Mouse (Mus musculus): Measurements from ENCODE around the gene Ngly1. TPM values are rescaled to one million over a fixed set of nuclear protein-coding genes. Genes with fewer than 3 reads are reported as not detected.
"Not testable (repeated sequence)": the region's sequence is repeated elsewhere in the genome, so short reads cannot be mapped to it uniquely, and the experiment has no call there.

The Ngly1 gene
- polyA plus RNA-seq, 1 experiment from 2014 or later, result 24.4 TPM

GRCm38 (mm10) chr14:16310791-16311190 lies 61.7 kb downstream of the Ngly1 start:
- Histone ChIP-seq H3K4me1 (ENCODE audit: control insufficient read depth, insufficient read depth, low read length) (0 out of 2 replicates have a peak, but pooled peaks cover 4% of the 10 kb centered on the region), H3K9me3 (ENCODE audit: control insufficient read depth, low read length) (no peaks in the 10 kb centered on the region), H3K4me2 (ENCODE audit: low read depth, severe bottlenecking) (no peak overlapping the region), H3K36me3 (ENCODE audit: control insufficient read depth, insufficient read depth, low read length) (no peaks in the 10 kb centered on the region), H3K9ac (ENCODE audit: low read length) (no peak overlapping the region), H3K27me3 (ENCODE audit: control insufficient read depth, insufficient read depth, low read length) (no peaks in the 10 kb centered on the region), H3K4me3 (ENCODE audit: low read depth, low read length) (no peak overlapping the region), H3K27ac (replicated peaks; ENCODE audit: low read depth, low read length) (no peak overlapping the region)
- WGBS, result 80% methylated on average over 6 of the region's 6 CpGs
- no peak for DNase-seq (ENCODE audit: low spot score)
- no peak for ATAC-seq (ENCODE audit: insufficient number of reproducible peaks, low FRiP score, low TSS enrichment, low read depth)

- DNase-seq (ENCODE audit: low spot score), result no peak
Observed at GRCm38 (mm10) chr14:16312599-16312998, 63.5 kb downstream of the Ngly1 start.

GRCm38 (mm10) chr14:16313073-16313472 lies 64.0 kb downstream of the Ngly1 start:
- ATAC-seq (ENCODE audit: insufficient number of reproducible peaks, low FRiP score, low TSS enrichment, low read depth); H3K9me3 ChIP-seq (ENCODE audit: control insufficient read depth, low read length); H3K27ac ChIP-seq (replicated peaks; ENCODE audit: low read depth, low read length); H3K4me3 ChIP-seq (ENCODE audit: low read depth, low read length); DNase-seq (ENCODE audit: low spot score); H3K36me3 ChIP-seq (ENCODE audit: control insufficient read depth, insufficient read depth, low read length); H3K4me2 ChIP-seq (ENCODE audit: low read depth, severe bottlenecking); H3K4me1 ChIP-seq (ENCODE audit: control insufficient read depth, insufficient read depth, low read length); H3K9ac ChIP-seq (ENCODE audit: low read length); H3K27me3 ChIP-seq (ENCODE audit: control insufficient read depth, insufficient read depth, low read length): not testable (repeated sequence)
- 84% methylated on average over 2 of the region's 2 CpGs for WGBS

More at GRCm38 (mm10) chr14:16312599-16312998, 63.5 kb downstream of the Ngly1 start:
- no peak overlapping the region for H3K4me3 ChIP-seq (ENCODE audit: low read depth, low read length)
- no peak overlapping the region for H3K9ac ChIP-seq (ENCODE audit: low read length)
- 0 out of 2 replicates have a peak, but pooled peaks cover 4% of the 10 kb centered on the region for H3K4me1 ChIP-seq (ENCODE audit: control insufficient read depth, insufficient read depth, low read length)
- WGBS, result 78% methylated on average over 1 of the region's 1 CpGs
- no peaks in the 10 kb centered on the region for H3K36me3 ChIP-seq (ENCODE audit: control insufficient read depth, insufficient read depth, low read length)
- no peaks in the 10 kb centered on the region for H3K9me3 ChIP-seq (ENCODE audit: control insufficient read depth, low read length)
- no peak overlapping the region for H3K27ac ChIP-seq (replicated peaks; ENCODE audit: low read depth, low read length)
- ATAC-seq (ENCODE audit: insufficient number of reproducible peaks, low FRiP score, low TSS enrichment, low read depth), result no peak
- H3K27me3 ChIP-seq (ENCODE audit: control insufficient read depth, insufficient read depth, low read length), result no peaks in the 10 kb centered on the region
- no peak overlapping the region for H3K4me2 ChIP-seq (ENCODE audit: low read depth, severe bottlenecking)

- Histone ChIP-seq H3K4me2 (ENCODE audit: low read depth, severe bottlenecking) (no peak overlapping the region), H3K9ac (ENCODE audit: low read length) (no peak overlapping the region), H3K27ac (replicated peaks; ENCODE audit: low read depth, low read length) (no peak overlapping the region), H3K27me3 (ENCODE audit: control insufficient read depth, insufficient read depth, low read length) (no peaks in the 10 kb centered on the region), H3K4me1 (ENCODE audit: control insufficient read depth, insufficient read depth, low read length) (0 out of 2 replicates have a peak, but pooled peaks cover 4% of the 10 kb centered on the region), H3K9me3 (ENCODE audit: control insufficient read depth, low read length) (no peaks in the 10 kb centered on the region), H3K4me3 (ENCODE audit: low read depth, low read length) (no peak overlapping the region), H3K36me3 (ENCODE audit: control insufficient read depth, insufficient read depth, low read length) (no peaks in the 10 kb centered on the region)
- DNase-seq (ENCODE audit: low spot score), result no peak
- peak; percentile 73 for ATAC-seq (ENCODE audit: insufficient number of reproducible peaks, low FRiP score, low TSS enrichment, low read depth)
- WGBS, result 45% methylated on average over 7 of the region's 7 CpGs
Observed at GRCm38 (mm10) chr14:16313936-16314521, 64.9 kb downstream of the Ngly1 start.

- Histone ChIP-seq H3K9me3 (ENCODE audit: control insufficient read depth, low read length) (no peaks in the 10 kb centered on the region), H3K4me3 (ENCODE audit: low read depth, low read length) (no peak overlapping the region), H3K27me3 (ENCODE audit: control insufficient read depth, insufficient read depth, low read length) (no peaks in the 10 kb centered on the region), H3K36me3 (ENCODE audit: control insufficient read depth, insufficient read depth, low read length) (no peaks in the 10 kb centered on the region), H3K9ac (ENCODE audit: low read length) (no peak overlapping the region), H3K27ac (replicated peaks; ENCODE audit: low read depth, low read length) (no peak overlapping the region), H3K4me2 (ENCODE audit: low read depth, severe bottlenecking) (no peak overlapping the region), H3K4me1 (ENCODE audit: control insufficient read depth, insufficient read depth, low read length) (0 out of 2 replicates have a peak, but pooled peaks cover 4% of the 10 kb centered on the region)
- ATAC-seq (ENCODE audit: insufficient number of reproducible peaks, low FRiP score, low TSS enrichment, low read depth), result no peak
- 91% methylated on average over 2 of the region's 2 CpGs for WGBS
- no peak for DNase-seq (ENCODE audit: low spot score)
Observed at GRCm38 (mm10) chr14:16314842-16315241, 65.8 kb downstream of the Ngly1 start.

- Histone ChIP-seq H3K4me3 (ENCODE audit: low read depth, low read length) (no peak overlapping the region), H3K4me1 (ENCODE audit: control insufficient read depth, insufficient read depth, low read length) (0 out of 2 replicates have a peak, but pooled peaks cover 4% of the 10 kb centered on the region), H3K9ac (ENCODE audit: low read length) (no peak overlapping the region), H3K36me3 (ENCODE audit: control insufficient read depth, insufficient read depth, low read length) (no peaks in the 10 kb centered on the region), H3K4me2 (ENCODE audit: low read depth, severe bottlenecking) (no peak overlapping the region), H3K27ac (replicated peaks; ENCODE audit: low read depth, low read length) (no peak overlapping the region), H3K9me3 (ENCODE audit: control insufficient read depth, low read length) (no peaks in the 10 kb centered on the region), H3K27me3 (ENCODE audit: control insufficient read depth, insufficient read depth, low read length) (no peaks in the 10 kb centered on the region)
- 76% methylated on average over 1 of the region's 1 CpGs for WGBS
- no peak for ATAC-seq (ENCODE audit: insufficient number of reproducible peaks, low FRiP score, low TSS enrichment, low read depth)
- DNase-seq (ENCODE audit: low spot score), result no peak
Observed at GRCm38 (mm10) chr14:16316715-16317114, 67.6 kb downstream of the Ngly1 start.

GRCm38 (mm10) chr14:16319818-16320217 lies 70.7 kb downstream of the Ngly1 start:
- Histone ChIP-seq H3K4me2 (ENCODE audit: low read depth, severe bottlenecking) (no peak overlapping the region), H3K9me3 (ENCODE audit: control insufficient read depth, low read length) (no peaks in the 10 kb centered on the region), H3K4me3 (ENCODE audit: low read depth, low read length) (no peak overlapping the region), H3K27ac (replicated peaks; ENCODE audit: low read depth, low read length) (no peak overlapping the region), H3K9ac (ENCODE audit: low read length) (no peak overlapping the region), H3K36me3 (ENCODE audit: control insufficient read depth, insufficient read depth, low read length) (no peaks in the 10 kb centered on the region), H3K27me3 (ENCODE audit: control insufficient read depth, insufficient read depth, low read length) (no peaks in the 10 kb centered on the region), H3K4me1 (ENCODE audit: control insufficient read depth, insufficient read depth, low read length) (no peaks in the 10 kb centered on the region)
- WGBS, result 90% methylated on average over 2 of the region's 2 CpGs
- no peak for DNase-seq (ENCODE audit: low spot score)
- ATAC-seq (ENCODE audit: insufficient number of reproducible peaks, low FRiP score, low TSS enrichment, low read depth), result no peak

GRCm38 (mm10) chr14:16324394-16324793 lies 75.3 kb downstream of the Ngly1 start:
- ATAC-seq (ENCODE audit: insufficient number of reproducible peaks, low FRiP score, low TSS enrichment, low read depth), result no peak
- Histone ChIP-seq H3K27me3 (ENCODE audit: control insufficient read depth, insufficient read depth, low read length) (no peaks in the 10 kb centered on the region), H3K4me1 (ENCODE audit: control insufficient read depth, insufficient read depth, low read length) (peaks cover 6% of the 10 kb centered on the region; the same call in 1 of the 2 replicates), H3K4me2 (ENCODE audit: low read depth, severe bottlenecking) (no peak overlapping the region), H3K27ac (replicated peaks; ENCODE audit: low read depth, low read length) (no peak overlapping the region), H3K9me3 (ENCODE audit: control insufficient read depth, low read length) (no peaks in the 10 kb centered on the region), H3K9ac (ENCODE audit: low read length) (no peak overlapping the region), H3K4me3 (ENCODE audit: low read depth, low read length) (no peak overlapping the region), H3K36me3 (ENCODE audit: control insufficient read depth, insufficient read depth, low read length) (no peaks in the 10 kb centered on the region)
- 78% methylated on average over 4 of the region's 4 CpGs for WGBS
- no peak for DNase-seq (ENCODE audit: low spot score)

- Histone ChIP-seq H3K36me3 (ENCODE audit: control insufficient read depth, insufficient read depth, low read length) (no peaks in the 10 kb centered on the region), H3K4me1 (ENCODE audit: control insufficient read depth, insufficient read depth, low read length) (peaks cover 6% of the 10 kb centered on the region; the same call in 1 of the 2 replicates), H3K27ac (replicated peaks; ENCODE audit: low read depth, low read length) (no peak overlapping the region), H3K27me3 (ENCODE audit: control insufficient read depth, insufficient read depth, low read length) (no peaks in the 10 kb centered on the region), H3K4me3 (ENCODE audit: low read depth, low read length) (no peak overlapping the region), H3K4me2 (ENCODE audit: low read depth, severe bottlenecking) (no peak overlapping the region), H3K9me3 (ENCODE audit: control insufficient read depth, low read length) (no peaks in the 10 kb centered on the region), H3K9ac (ENCODE audit: low read length) (no peak overlapping the region)
- 59% methylated on average over 1 of the region's 1 CpGs for WGBS
- ATAC-seq (ENCODE audit: insufficient number of reproducible peaks, low FRiP score, low TSS enrichment, low read depth) (no peak), DNase-seq (ENCODE audit: low spot score) (no peak)
Observed at GRCm38 (mm10) chr14:16325208-16325607, 76.1 kb downstream of the Ngly1 start.

Data from limb, embryonic 11.5 days (tissue).